ENCODE assay signal across 8 mouse cellular contexts in the genomic region with DNA sequence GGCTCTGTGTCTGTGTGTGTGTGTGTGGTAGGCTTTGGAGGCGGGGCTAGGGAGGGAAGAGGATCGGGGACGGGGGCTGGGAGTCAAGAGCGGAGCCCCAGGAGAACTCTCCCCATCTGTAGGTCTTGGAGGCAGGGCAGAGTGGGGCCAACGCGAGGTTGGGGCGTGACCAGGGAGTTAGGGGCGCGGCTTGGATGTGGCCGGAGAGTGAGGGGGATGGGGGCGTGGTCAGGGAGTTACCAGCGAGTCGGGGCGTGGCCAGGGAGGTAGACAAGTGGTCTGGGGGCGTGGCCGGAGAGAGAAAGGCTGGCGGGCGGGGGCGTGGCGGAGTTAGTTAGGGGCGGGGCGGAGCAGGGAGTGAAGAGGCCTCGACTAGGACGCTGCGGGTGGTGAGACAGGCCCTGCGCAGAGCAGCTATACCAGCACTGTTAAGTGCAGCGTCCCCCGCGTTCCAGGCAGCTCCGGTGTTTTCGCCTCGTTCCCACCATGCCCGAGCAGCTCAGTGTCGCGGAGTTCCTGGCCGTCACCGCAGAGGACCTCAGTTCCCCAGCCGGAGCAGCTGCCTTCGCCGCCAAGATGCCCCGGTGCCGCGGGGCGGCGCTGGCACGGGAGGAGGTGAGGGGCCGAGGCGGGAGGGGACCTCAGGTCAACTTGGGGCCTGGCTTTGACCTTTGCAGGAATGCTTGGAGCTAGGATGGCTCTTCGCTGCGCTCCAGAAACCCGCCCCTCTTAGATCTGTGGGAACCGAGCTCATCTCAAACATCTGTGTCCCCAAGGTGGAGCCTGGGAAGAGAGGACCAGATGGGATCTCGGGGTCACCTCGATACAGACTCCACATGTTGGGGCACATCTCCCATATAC. TPM values are rescaled to one million over a fixed set of nuclear protein-coding genes. Genes with fewer than 3 reads are reported as not detected.
DNase-seq lines count a peak whose midpoint lies in the region; ATAC-seq and TF ChIP-seq lines count a peak whose summit lies in the region.

A gene (plus strand): TSS at position 333 of the 861 bp plus-strand sequence.

- DNase-seq in forebrain, embryonic 14.5 days (ENCODE audit: low spot score) = peak; percentile 97
- peak; percentile 96 to 98 for DNase-seq in heart, postnatal 14 days
- DNase-seq in layer of hippocampus, adult 18-20 months (ENCODE audit: low spot score in 2 of 2) = peak; percentile 64 to 84
- DNase-seq in lung, adult 2 months = peak; percentile 97
- DNase-seq in thymus, adult 18-20 months = peak; percentile 78 to 82

- H3K27ac ChIP-seq in ES-Bruce4 (ENCODE audit: insufficient read depth, low read length) = peak within 1 kb of the TSS; percentile 71
- H3K27ac ChIP-seq in forebrain, embryonic 14.5 days (ENCODE audit: low read depth, low read length) = peak within 1 kb of the TSS; percentile 18; the same call in 1 of the 2 replicates

- peak; percentile 1 for TF ChIP-seq CTCF in ES-Bruce4 (IDR thresholded peaks at IDR 0.05; ENCODE audit: low read depth, low read length)
- no peak for TF ChIP-seq CTCF in lung, adult 2 months (IDR thresholded peaks at IDR 0.05; ENCODE audit: insufficient read depth, low read length)

- no peak for TF ChIP-seq POLR2A in ES-Bruce4 (IDR thresholded peaks at IDR 0.05; ENCODE audit: insufficient read depth, low read length)
- peak; percentile 85; the same call in 1 of the 2 replicates for TF ChIP-seq POLR2A in lung, adult 2 months (IDR thresholded peaks at IDR 0.05; ENCODE audit: borderline replicate concordance, extremely low read depth, low read depth, low read length)

- H3K4me3 ChIP-seq in ES-Bruce4 (ENCODE audit: low read depth, low read length) = peak within 1 kb of the TSS; percentile 82
- H3K4me3 ChIP-seq in forebrain, embryonic 14.5 days (ENCODE audit: low read depth, low read length) = peak within 1 kb of the TSS; percentile 51
- peak within 1 kb of the TSS; percentile 89 for H3K4me3 ChIP-seq in lung, adult 2 months (replicated peaks; ENCODE audit: extremely low read depth, low read depth, low read length)

- H3K9ac ChIP-seq in ES-Bruce4 (ENCODE audit: low read depth, poor library complexity, severe bottlenecking) = peak within 1 kb of the TSS; percentile 47
- peak within 1 kb of the TSS; percentile 75 for H3K9ac ChIP-seq in forebrain, embryonic 14.5 days (ENCODE audit: low read length)

- H3K36me3 ChIP-seq in ES-Bruce4 (ENCODE audit: control insufficient read depth, insufficient read depth, low read length, poor library complexity, severe bottlenecking) = no peaks in the 10 kb centered on the region
- no peaks in the 10 kb centered on the region for H3K36me3 ChIP-seq in forebrain, embryonic 14.5 days (ENCODE audit: control insufficient read depth, insufficient read depth, low read length)

- intact Hi-C loops in heart, postnatal 14 days (cut with DNase I) = loop anchor here (5.0 kb wide), 1 partner anchor 116 kb away; no protein-coding TSS in a partner anchor

- no peaks in the 10 kb centered on the region for H3K9me3 ChIP-seq in ES-Bruce4 (replicated peaks; ENCODE audit: control insufficient read depth, insufficient read depth, low read length, poor library complexity, severe bottlenecking)
- H3K9me3 ChIP-seq in forebrain, embryonic 14.5 days (replicated peaks; ENCODE audit: control insufficient read depth, low read length) = no peaks in the 10 kb centered on the region

- 1% methylated on average over 51 of the region's 54 CpGs for WGBS in forebrain, embryonic 14.5 days
- WGBS in lung, adult 2 months = 2% methylated on average over 52 of the region's 54 CpGs

- H3K4me2 ChIP-seq in forebrain, embryonic 14.5 days (ENCODE audit: low read length) = peak within 1 kb of the TSS; percentile 99

- 0 out of 2 replicates have a peak, but pooled peaks have one; percentile 26 for ATAC-seq in cerebellum, adult (ENCODE audit: insufficient number of reproducible peaks, low FRiP score, low TSS enrichment)
- ATAC-seq in forebrain, embryonic 14.5 days = peak; percentile 90
- ATAC-seq in neutrophil, adult 5-6 weeks (ENCODE audit: extremely low read depth, insufficient number of reproducible peaks, low FRiP score, poor library complexity, severe bottlenecking) = peak; percentile 73

- no peaks in the 10 kb centered on the region for H3K27me3 ChIP-seq in ES-Bruce4 (ENCODE audit: control insufficient read depth, insufficient read depth, low read length, poor library complexity, severe bottlenecking)
- 0 out of 2 replicates have a peak, but pooled peaks cover 3% of the 10 kb centered on the region for H3K27me3 ChIP-seq in forebrain, embryonic 14.5 days (replicated peaks; ENCODE audit: control insufficient read depth, insufficient read depth, low read length)

- H3K4me1 ChIP-seq in ES-Bruce4 (ENCODE audit: control insufficient read depth, insufficient read depth, low read length) = no peaks in the 10 kb centered on the region
- peaks cover 7% of the 10 kb centered on the region for H3K4me1 ChIP-seq in forebrain, embryonic 14.5 days (ENCODE audit: control insufficient read depth, insufficient read depth, low read length)
- H3K4me1 ChIP-seq in lung, adult 2 months (ENCODE audit: control insufficient read depth, insufficient read depth, low read length) = peaks cover 12% of the 10 kb centered on the region

- TF ChIP-seq EP300 in ES-Bruce4 (IDR thresholded peaks at IDR 0.05; ENCODE audit: insufficient read depth, low read depth, low read length) = 0 out of 2 replicates have a peak, but pooled peaks have one; percentile 14

RNA-seq across cellular contexts. Expression of the gene that starts here (rescaled TPM):
- 7.2 and 9.3 TPM in 2 replicates for polyA plus RNA-seq in ES-Bruce4 (2011; ENCODE audit: insufficient read depth, insufficient read length, low read depth, missing spikeins)
- polyA plus RNA-seq in forebrain, embryonic 14.5 days (2014; fragmentation: Nextera tagmentation; extraction: Ambion mirVana) = 1.6 and 2.4 TPM in 2 replicates
- 10 to 100 TPM; 11.6 to 12.8 TPM for total RNA-seq in heart, postnatal 14 days (2021)
- 1 to 10 TPM; 2.2 to 2.6 TPM for total RNA-seq in layer of hippocampus, adult 18-20 months (2021)
- polyA plus RNA-seq in lung, adult 2 months (2012; rRNA removed) = 8.7 and 9.3 TPM in 2 replicates
- total RNA-seq in neutrophil, adult 5-6 weeks (2017) = 0.12 and 0.25 TPM in 2 replicates

Comparison
In these comparisons a context has a peak if more than half of its experiments do, and no peak if none do; other contexts are left out.
1. Peak in every context shown above with its lines: DNase-seq, ATAC-seq, H3K4me3 ChIP-seq and H3K27ac ChIP-seq.
2. Peak in ATAC-seq in neutrophil, adult 5-6 weeks; RNA of the gene not detected or under 1 TPM.
3. ATAC-seq: peak in every context shown above with its lines; median percentile 90 in forebrain, embryonic 14.5 days; 73 in neutrophil, adult 5-6 weeks; 26 in cerebellum, adult.